Mouse (Mus musculus) megakaryocyte, embryonic 14.5 days (primary cell): Measurements from ENCODE around the gene H2-M5.

Source experiments
- FLI1 ChIP-seq: IDR thresholded peaks from 2 replicates; pipeline ENCODE4 v1.6.1; 2012; ENCODE audit warnings: low read length, inconsistent platforms, mixed read lengths
- GATA1 ChIP-seq: IDR thresholded peaks from 3 replicates; pipeline ENCODE4 v1.6.1; 2012; ENCODE audit warnings: mixed read lengths, low read length, inconsistent platforms, borderline replicate concordance

GRCm38 (mm10) chr17:36957999-36958743 lies 31.2 kb downstream of the H2-M5 start, which contains the start of the genes Znrd1 and Znrd1as:
- TF ChIP-seq FLI1 = no peak
- no peak for TF ChIP-seq GATA1
